Mouse (Mus musculus) E14TG2a.4 (cell line): ENCODE measurements at regions not wholly inside any gene's neighbourhood (a gene's known extent, or its start where the extent isn't known, plus 50 kb on each side); places are given as distances from the start of the nearest gene placed in this dataset.

ENCODE experiments used
- CTCF ChIP-seq: conservative IDR thresholded peaks from 2 replicates; pipeline ENCODE4 v1.5.1; 2014; ENCODE audit warnings: low read length
- NANOG ChIP-seq: IDR thresholded peaks from 2 replicates; pipeline ENCODE4 v1.6.1; 2014; ENCODE audit warnings: borderline replicate concordance, low read length, mixed read lengths
- POU5F1 ChIP-seq: IDR thresholded peaks from 2 replicates; pipeline ENCODE4 v1.6.1; 2014; ENCODE audit warnings: low read length, borderline replicate concordance

- TF ChIP-seq CTCF (no peak), NANOG (no peak), POU5F1 (no peak)
Measured at GRCm38 (mm10) chr1:138729089-138729699, 109.3 kb upstream of the Nek7 start.
